Mouse (Mus musculus): ENCODE measurements around the gene 5730596B20Rik. TPM values are rescaled to one million over a fixed set of nuclear protein-coding genes. Genes with fewer than 3 reads are reported as not detected.
A peak's percentile ranks its signal among the peaks of the same experiment; 100 is the strongest.

Gene 5730596B20Rik
- polyA plus RNA-seq, 1 experiment from 2014 or later: 6.4 TPM

DNA sequence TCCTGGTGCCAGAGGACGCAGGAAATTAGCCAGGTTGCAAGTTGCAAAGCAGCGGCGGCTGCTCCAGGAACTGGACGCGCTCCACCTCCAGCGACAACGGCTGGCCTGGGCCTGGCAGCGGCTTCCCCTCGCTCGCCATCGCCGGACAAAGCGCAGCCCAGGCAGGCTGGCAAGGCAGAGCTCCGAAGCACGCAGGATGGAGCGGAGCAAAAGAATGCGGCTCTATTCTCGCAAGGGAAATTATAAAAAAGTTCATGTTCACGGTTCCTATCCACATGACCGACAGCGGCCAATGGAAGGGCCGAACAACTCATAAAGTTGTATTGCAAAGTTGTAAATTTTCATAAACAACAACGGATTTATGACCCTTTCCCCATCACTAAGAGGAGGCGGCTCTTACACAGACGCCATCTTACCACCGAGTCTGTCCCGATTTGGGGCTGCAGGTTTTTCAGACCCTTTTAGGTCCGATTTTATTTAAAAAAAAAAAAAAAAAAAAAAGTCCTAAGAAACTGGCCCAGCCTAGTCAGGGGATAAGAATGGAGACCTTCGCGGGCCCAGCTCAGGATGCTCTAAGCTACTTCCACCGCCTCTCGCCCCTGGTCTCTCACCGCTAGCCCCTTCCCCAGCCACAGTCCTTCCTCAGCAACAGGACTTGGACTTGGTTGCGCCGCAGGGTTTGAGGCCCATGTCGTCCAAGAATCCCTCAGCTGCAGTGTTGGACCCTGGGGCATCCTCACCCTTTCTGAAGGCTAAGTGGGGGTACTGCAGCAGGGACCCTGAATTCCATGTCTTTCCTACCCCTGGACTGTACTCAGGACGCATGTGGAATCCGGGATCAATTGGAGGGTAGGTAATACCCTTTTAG is 36.1 kb downstream of the 5730596B20Rik start, which contains the start of the genes Hoxa3 and Gm28308:
Gene Hoxa3, minus strand, starts transcription at position 218 of the 868 bp plus-strand sequence.
Gene Gm28308, minus strand, starts transcription at position 221 of the 868 bp plus-strand sequence.
- peak within 1 kb of the TSS; percentile 92 for H3K4me3 ChIP-seq
- H3K9me3 ChIP-seq: no peaks in the 10 kb centered on the region
- peak within 1 kb of the TSS; percentile 100 for H3K9ac ChIP-seq
- H3K27ac ChIP-seq: peak within 1 kb of the TSS; percentile 100
- 1% methylated on average over 38 of the region's 38 CpGs for WGBS
- peak within 1 kb of the TSS; percentile 99 for H3K4me2 ChIP-seq (replicated peaks)
- peaks cover 25% of the 10 kb centered on the region for H3K4me1 ChIP-seq
- ATAC-seq (ENCODE audit: low FRiP score, low read depth): peak; percentile 52
- no peaks in the 10 kb centered on the region for H3K27me3 ChIP-seq (replicated peaks)
- H3K36me3 ChIP-seq: no peaks in the 10 kb centered on the region

DNA sequence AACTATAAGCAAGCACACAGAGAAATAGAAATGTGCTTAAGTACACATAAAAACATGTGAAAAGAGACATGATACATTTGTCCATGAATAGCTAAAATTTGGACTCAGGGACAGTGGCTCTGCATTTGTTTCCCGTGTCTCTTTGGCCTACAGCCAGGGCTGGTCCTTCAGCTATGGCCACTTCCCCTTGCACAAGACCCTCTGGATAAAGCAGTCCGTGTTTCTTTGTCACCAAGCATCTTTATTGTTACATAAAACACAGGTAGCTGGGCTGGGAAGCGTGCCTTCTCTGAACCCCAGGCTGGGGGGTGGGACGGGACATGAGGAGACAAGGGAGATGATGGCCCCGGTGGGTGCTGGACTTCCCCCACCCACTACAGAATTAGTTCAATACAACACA is 37.0 kb downstream of the 5730596B20Rik start:
- no peaks in the 10 kb centered on the region for H3K9me3 ChIP-seq
- ATAC-seq (ENCODE audit: low FRiP score, low read depth): no peak
- WGBS: 12% methylated on average over 5 of the region's 5 CpGs
- peak overlapping the region; percentile 76 for H3K27ac ChIP-seq
- H3K4me2 ChIP-seq (replicated peaks): peak overlapping the region; percentile 99
- H3K36me3 ChIP-seq: no peaks in the 10 kb centered on the region
- H3K27me3 ChIP-seq (replicated peaks): no peaks in the 10 kb centered on the region
- H3K9ac ChIP-seq: peak overlapping the region; percentile 100
- H3K4me3 ChIP-seq: peak overlapping the region; percentile 82
- peaks cover 33% of the 10 kb centered on the region for H3K4me1 ChIP-seq

DNA sequence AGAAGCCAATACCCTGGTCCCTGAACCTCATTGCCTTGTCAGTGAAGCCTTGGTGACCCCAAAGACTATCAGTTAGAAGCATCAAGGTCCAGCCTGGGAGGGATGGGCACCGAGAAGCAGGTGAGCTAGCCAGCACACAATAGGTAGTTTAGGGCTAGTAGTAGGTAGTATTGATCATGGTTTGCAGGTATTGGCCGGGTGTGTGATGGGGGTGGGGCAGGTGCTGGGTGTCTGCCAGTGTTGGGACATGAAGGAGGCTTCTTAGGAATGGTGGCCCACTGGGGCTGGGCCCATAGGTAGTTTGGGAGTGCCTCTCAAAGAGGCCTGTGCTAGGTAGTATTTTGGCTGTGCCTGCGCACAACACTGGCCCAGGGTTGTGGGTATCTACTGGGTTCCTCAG is 37.8 kb downstream of the 5730596B20Rik start:
- no peak for ATAC-seq (ENCODE audit: low FRiP score, low read depth)
- Histone ChIP-seq H3K36me3 (no peaks in the 10 kb centered on the region), H3K4me3 (peak overlapping the region; percentile 82), H3K4me2 (replicated peaks) (peak overlapping the region; percentile 99), H3K9ac (peak overlapping the region; percentile 100), H3K27ac (peak overlapping the region; percentile 32; the same call in 1 of the 2 replicates), H3K27me3 (replicated peaks) (no peaks in the 10 kb centered on the region), H3K9me3 (no peaks in the 10 kb centered on the region), H3K4me1 (peaks cover 36% of the 10 kb centered on the region)
- 14% methylated on average over 3 of the region's 3 CpGs for WGBS

DNA sequence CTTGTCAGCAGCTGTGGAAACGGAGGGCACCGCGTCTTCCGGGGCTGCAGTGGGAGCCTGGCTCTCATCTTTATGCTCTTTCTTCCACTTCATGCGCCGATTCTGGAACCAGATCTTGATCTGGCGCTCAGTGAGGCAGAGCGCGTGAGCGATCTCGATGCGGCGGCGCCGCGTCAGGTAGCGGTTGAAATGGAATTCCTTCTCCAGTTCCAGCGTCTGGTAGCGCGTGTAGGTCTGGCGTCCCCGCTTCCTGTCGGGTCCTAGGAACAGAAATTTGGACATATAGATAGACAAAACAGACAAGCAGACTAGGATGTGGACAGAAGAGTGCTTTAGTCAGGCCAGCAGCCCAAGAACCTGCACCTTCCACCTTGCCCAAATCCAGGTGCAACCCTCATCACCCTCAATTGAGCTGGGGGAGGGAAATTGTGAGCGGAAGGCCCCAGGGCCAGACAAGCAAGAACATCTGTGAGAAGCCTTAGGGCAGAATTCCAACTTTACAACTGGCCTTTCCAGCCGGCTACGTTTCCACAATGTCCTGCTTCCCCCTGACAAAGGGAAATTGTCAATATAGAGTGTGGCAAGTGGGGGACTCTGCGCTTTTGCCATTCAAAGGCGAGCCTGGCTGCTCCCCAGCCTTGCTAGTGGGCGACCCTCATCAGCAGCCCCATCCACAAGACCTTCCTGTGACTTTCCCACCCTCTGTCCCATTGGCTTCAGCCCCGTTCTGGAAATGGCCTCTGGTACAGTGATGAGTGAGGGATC is 38.7 kb downstream of the 5730596B20Rik start:
- under 1% methylated on average over 30 of the region's 30 CpGs for WGBS
- Histone ChIP-seq H3K4me3 (peak overlapping the region; percentile 82), H3K4me1 (peaks cover 36% of the 10 kb centered on the region), H3K27me3 (replicated peaks) (no peaks in the 10 kb centered on the region), H3K27ac (peak overlapping the region; percentile 99), H3K4me2 (replicated peaks) (peak overlapping the region; percentile 99), H3K36me3 (no peaks in the 10 kb centered on the region), H3K9me3 (no peaks in the 10 kb centered on the region), H3K9ac (peak overlapping the region; percentile 100)
- ATAC-seq (ENCODE audit: low FRiP score, low read depth): no peak

DNA sequence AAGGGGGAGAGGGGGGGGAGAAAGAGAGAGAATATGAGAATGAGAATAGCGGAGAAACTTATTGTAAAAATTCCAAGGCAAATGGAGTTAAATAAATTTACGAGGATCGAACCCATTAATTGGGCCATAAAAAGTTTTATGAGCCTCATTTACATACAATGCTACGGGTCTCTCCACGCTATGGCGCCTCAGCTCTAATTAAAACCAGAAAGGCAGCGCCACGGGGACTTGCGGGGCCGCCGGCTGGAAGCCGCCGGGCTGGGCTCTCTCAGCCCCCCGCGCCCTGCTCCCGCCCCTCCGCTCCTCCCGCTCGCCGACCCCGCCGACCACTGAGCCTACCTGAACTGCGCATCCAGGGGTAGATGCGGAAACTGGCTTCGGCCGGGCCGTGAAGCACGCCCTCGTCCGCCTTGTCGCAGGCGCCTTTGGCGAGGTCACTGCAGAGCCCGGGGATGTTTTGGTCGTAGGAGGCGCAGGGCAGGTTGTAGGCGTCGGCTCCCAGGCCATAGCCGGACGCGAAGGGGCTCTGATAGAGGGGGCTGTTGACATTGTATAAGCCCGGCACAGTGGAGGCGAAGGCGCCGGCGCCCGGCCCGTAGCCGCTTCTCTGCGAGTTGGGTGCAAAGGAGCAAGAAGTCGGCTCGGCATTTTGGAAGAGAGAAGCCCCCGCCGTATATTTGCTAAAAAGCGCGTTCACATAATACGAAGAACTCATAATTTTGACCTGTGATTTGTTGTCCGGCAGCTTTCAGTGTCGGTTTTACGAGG is 39.6 kb downstream of the 5730596B20Rik start:
- 1% methylated on average over 60 of the region's 60 CpGs for WGBS
- Histone ChIP-seq H3K27ac (peak overlapping the region; percentile 99), H3K4me3 (peak overlapping the region; percentile 82), H3K9me3 (no peaks in the 10 kb centered on the region), H3K4me1 (peaks cover 42% of the 10 kb centered on the region), H3K9ac (peak overlapping the region; percentile 100), H3K4me2 (replicated peaks) (peak overlapping the region; percentile 99), H3K27me3 (replicated peaks) (no peaks in the 10 kb centered on the region), H3K36me3 (no peaks in the 10 kb centered on the region)
- ATAC-seq (ENCODE audit: low FRiP score, low read depth): peak; percentile 11; the same call in 1 of the 2 replicates

DNA sequence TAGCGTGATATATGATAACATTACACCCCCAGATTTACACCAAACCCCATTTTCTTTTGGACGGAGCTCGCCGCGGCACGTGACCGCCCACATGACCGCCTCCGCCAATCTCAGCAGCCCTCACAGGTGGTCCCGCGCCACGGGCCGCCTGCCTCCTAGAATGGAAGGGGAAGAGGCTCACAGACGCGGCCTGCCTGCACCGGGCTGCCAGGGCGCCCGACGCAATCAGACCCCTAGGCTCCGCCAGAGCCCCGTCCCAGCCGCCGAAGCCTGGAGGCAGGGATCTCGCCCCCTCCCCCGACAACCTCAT is 40.1 kb downstream of the 5730596B20Rik start:
- Histone ChIP-seq H3K27me3 (replicated peaks) (no peaks in the 10 kb centered on the region), H3K9me3 (no peaks in the 10 kb centered on the region), H3K27ac (peak overlapping the region; percentile 99), H3K4me3 (peak overlapping the region; percentile 82), H3K36me3 (no peaks in the 10 kb centered on the region), H3K4me2 (replicated peaks) (peak overlapping the region; percentile 99), H3K9ac (peak overlapping the region; percentile 100), H3K4me1 (peaks cover 46% of the 10 kb centered on the region)
- peak; percentile 65 for ATAC-seq (ENCODE audit: low FRiP score, low read depth)
- WGBS: under 1% methylated on average over 25 of the region's 25 CpGs

DNA sequence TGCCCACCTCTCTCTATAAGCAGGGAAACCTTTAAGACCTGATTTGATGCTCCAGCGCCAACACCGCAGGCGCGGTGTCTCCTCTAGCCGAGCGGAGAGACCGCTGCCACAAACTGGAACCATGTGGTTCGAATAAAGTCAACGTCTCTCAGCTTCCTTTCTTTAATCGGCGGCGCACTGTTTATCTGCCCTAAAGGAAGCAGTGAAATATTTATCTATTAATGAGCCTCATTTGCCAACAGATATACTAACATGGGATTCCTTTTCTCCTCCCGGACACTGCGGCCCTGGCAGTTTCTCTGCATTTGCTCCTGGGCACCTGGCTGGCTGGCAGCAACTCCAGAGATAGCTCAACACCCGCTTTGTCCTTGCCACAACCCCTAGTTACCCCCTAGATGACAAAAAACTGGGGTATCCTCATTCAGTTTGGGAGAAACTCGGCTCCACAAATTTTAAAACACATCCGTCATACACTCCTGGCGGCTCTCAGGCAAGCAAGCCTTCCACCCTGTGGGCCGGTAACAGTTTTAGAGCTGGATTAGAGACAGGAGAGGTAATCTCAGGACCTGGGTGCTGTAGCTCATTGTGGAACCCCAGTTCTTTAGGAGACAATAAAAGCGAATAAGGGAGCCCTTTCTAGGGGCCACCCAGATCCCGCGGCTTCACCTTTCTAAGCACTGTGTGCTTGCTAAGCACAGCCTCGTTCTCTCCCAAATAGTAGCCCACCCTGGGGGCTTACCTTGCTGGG is 40.8 kb downstream of the 5730596B20Rik start:
- Histone ChIP-seq H3K27me3 (replicated peaks) (no peaks in the 10 kb centered on the region), H3K9ac (peak overlapping the region; percentile 100), H3K36me3 (no peaks in the 10 kb centered on the region), H3K4me1 (peaks cover 46% of the 10 kb centered on the region), H3K27ac (peak overlapping the region; percentile 99), H3K4me3 (peak overlapping the region; percentile 82), H3K9me3 (no peaks in the 10 kb centered on the region), H3K4me2 (replicated peaks) (peak overlapping the region; percentile 99)
- ATAC-seq (ENCODE audit: low FRiP score, low read depth): no peak
- WGBS: 2% methylated on average over 23 of the region's 23 CpGs

DNA sequence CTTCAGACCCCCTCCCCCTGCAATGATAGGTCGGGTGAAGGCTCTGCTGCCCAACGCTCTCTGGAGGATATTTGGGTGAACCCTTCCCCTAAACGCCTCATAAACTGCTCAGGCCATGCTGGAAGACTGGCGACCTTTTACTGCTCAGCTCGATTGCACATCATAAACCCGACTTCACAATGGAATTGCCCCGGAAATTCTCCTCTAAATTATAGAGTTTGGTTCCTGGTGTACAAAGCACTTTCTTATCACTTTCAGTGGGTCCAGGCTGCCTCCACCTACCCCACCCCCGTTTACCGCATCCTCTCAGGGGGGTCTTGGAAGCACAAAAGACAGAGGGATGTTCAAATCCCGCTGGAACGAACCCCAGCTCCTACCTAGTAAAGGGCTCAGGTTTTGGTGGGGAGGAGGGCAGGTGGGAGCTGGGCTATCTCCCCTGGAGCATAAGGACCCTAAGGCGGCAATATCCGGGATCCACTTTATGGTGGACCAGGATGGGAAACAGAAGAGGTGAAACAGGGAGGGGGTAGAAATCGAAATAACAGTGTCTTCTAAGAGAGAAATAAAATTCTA is 41.4 kb downstream of the 5730596B20Rik start:
- peak overlapping the region; percentile 100 for H3K9ac ChIP-seq
- no peaks in the 10 kb centered on the region for H3K27me3 ChIP-seq (replicated peaks)
- ATAC-seq (ENCODE audit: low FRiP score, low read depth): no peak
- peaks cover 46% of the 10 kb centered on the region for H3K4me1 ChIP-seq
- H3K4me3 ChIP-seq: peak overlapping the region; percentile 82
- peak overlapping the region; percentile 99 for H3K27ac ChIP-seq
- H3K4me2 ChIP-seq (replicated peaks): peak overlapping the region; percentile 99
- H3K9me3 ChIP-seq: no peaks in the 10 kb centered on the region
- no peaks in the 10 kb centered on the region for H3K36me3 ChIP-seq
- WGBS: 3% methylated on average over 14 of the region's 14 CpGs

DNA sequence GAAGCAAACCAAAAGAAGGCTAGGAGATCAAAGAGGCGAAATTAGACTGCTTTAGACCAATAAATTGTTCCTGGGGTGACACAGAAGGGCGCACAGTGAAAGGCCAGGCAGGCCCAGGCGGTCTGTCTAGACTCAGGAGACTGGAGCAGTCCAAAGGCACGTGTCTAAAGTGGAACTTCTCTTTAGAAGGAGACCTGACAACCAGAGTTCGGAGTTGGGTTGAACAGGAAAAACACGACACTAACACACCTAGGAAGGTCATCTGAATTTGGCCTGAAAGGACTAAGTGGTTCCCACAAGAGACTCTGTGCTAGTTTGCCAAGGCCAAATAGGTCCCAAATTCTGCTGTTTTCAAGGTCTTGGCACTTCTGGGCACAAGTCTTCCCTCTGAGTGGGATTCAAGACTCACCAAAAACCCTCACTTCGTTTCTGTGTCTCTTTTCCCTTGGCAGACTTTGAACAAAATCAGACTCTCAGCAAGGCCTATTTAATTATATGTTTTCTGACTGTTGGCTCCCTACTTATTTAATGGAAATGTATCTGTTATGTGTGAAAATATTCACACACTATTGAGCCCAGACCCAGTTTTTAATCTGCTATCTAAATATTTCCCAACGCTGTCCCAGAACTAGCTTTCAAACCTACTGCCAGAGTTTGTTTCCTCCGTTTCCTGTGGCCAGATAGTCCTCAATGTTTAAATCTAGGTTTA is 42.1 kb downstream of the 5730596B20Rik start:
- 11% methylated on average over 9 of the region's 9 CpGs for WGBS
- H3K4me3 ChIP-seq: peak overlapping the region; percentile 82
- peak overlapping the region; percentile 100 for H3K9ac ChIP-seq
- H3K36me3 ChIP-seq: no peaks in the 10 kb centered on the region
- H3K4me1 ChIP-seq: peaks cover 42% of the 10 kb centered on the region
- peak overlapping the region; percentile 99; the same call in 1 of the 2 replicates for H3K27ac ChIP-seq
- peak overlapping the region; percentile 99 for H3K4me2 ChIP-seq (replicated peaks)
- H3K9me3 ChIP-seq: no peaks in the 10 kb centered on the region
- ATAC-seq (ENCODE audit: low FRiP score, low read depth): no peak
- H3K27me3 ChIP-seq (replicated peaks): no peaks in the 10 kb centered on the region

DNA sequence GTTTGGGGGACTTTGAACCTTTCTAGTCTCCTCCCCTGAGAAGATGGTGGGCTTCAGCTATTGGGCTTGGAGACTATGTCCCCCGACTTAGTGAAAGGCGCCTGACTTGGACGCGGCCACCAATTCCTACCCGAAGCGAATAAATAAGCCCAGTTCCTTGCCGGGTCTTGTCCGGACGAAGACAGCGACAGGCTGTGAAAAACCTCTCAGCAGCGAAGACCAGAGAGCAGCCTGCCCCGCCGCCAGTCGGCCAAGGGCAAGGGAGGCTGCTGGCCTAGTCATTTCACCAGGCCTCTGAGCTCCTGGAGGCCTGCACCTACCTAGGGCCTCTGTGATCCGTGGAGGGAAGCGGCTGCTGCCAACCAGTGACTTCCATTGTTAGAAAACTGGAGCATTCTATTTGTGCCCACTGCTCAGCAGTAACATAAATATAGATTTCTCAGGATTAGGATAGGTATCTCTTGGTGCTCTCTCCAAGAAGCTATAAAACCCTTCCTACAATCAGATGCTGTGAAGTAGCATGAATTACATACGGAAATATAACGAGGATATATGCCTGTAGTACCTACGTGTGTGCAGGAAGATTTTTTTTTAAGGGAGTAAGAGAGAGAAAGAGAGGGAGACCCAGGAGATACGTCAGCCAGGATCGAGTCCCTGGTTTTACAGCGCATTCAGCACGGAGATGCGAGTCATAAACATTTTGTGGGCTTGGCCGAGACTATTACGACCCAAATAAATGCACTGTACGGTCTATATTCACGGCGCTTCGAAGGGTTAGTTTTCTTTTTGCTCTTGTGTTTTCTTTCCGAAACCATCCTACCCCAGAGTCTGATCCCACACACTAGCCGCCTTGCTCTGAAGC is 42.9 kb downstream of the 5730596B20Rik start:
- WGBS: 4% methylated on average over 32 of the region's 32 CpGs
- ATAC-seq (ENCODE audit: low FRiP score, low read depth): no peak
- peak overlapping the region; percentile 99 for H3K27ac ChIP-seq
- peak overlapping the region; percentile 99 for H3K4me2 ChIP-seq (replicated peaks)
- H3K4me1 ChIP-seq: peaks cover 34% of the 10 kb centered on the region
- H3K36me3 ChIP-seq: no peaks in the 10 kb centered on the region
- no peaks in the 10 kb centered on the region for H3K9me3 ChIP-seq
- H3K27me3 ChIP-seq (replicated peaks): 0 out of 2 replicates have a peak, but pooled peaks cover under 1% of the 10 kb centered on the region
- peak overlapping the region; percentile 100 for H3K9ac ChIP-seq
- H3K4me3 ChIP-seq: peak overlapping the region; percentile 82

All from neural tube, embryonic 12.5 days (tissue).